Mouse (Mus musculus) lung, embryonic 14.5 days (tissue): ENCODE data around the gene Pth2. TPM values are rescaled to one million over a fixed set of nuclear protein-coding genes. Genes with fewer than 3 reads are reported as not detected.

Source experiments
- ATAC-seq: fragments of 200-750 bp; cut with Nextera tagmentation; 2 replicates; pipeline ENCODE4 v1.8.0; 2017; ENCODE audit warnings: mild to moderate bottlenecking, moderate TSS enrichment, moderate library complexity; ENCODE audit not compliant: insufficient read depth
- DNase-seq: peaks from one replicate; pipeline ENCODE4 v3.0.0-alpha.2; 2015
- H3K27ac ChIP-seq: fragments of 300-500 bp; sonication (generic); 2 replicates; pipeline ENCODE4 v1.5.1; 2014; ENCODE audit warnings: low read depth, mild to moderate bottlenecking, moderate library complexity
- H3K27me3 ChIP-seq: fragments of 300-500 bp; sonication (generic); 2 replicates; pipeline ENCODE4 v1.6.1; 2014; ENCODE audit warnings: low read length, control low read depth; ENCODE audit not compliant: insufficient read depth
- H3K36me3 ChIP-seq: fragments of 300-500 bp; sonication (generic); 2 replicates; pipeline ENCODE4 v1.6.1; 2014; ENCODE audit warnings: control low read depth; ENCODE audit not compliant: insufficient read depth
- H3K4me1 ChIP-seq: fragments of 300-500 bp; sonication (generic); 2 replicates; pipeline ENCODE4 v1.6.1; 2014; ENCODE audit warnings: antibody characterized with exemption, control low read depth; ENCODE audit not compliant: insufficient read depth
- H3K4me2 ChIP-seq: fragments of 300-500 bp; sonication (generic); 2 replicates; pipeline ENCODE4 v1.6.1; 2014; ENCODE audit warnings: mild to moderate bottlenecking
- H3K4me3 ChIP-seq: fragments of 300-500 bp; sonication (generic); 2 replicates; pipeline ENCODE4 v1.5.1; 2014; ENCODE audit warnings: low read depth, low read length
- H3K9ac ChIP-seq: fragments of 300-500 bp; sonication (generic); 2 replicates; pipeline ENCODE4 v1.6.1; 2014
- H3K9me3 ChIP-seq: fragments of 300-500 bp; sonication (generic); 2 replicates; pipeline ENCODE4 v1.6.1; 2016; ENCODE audit warnings: low read depth, low read length, control low read depth
- CTCF ChIP-seq: IDR thresholded peaks from 2 replicates; pipeline ENCODE4 v1.5.1; 2016; ENCODE audit warnings: antibody characterized with exemption, low read depth
- WGBS: fragments of 180-500 bp; shearing (Covaris S2); extraction: QIAGEN DNeasy Blood & Tissue Kit; methylation state at CpG from one replicate; pipeline ENCODE4 v1.1.7; 2014; 5-methylcytosine and 5-hydroxymethylcytosine counted together
- microRNA-seq: library from miRNA; unstranded; fragments of <30 nt; microRNA quantifications from one replicate; pipeline ENCODE4, GENCODE M21; 2016; ENCODE audit warnings: borderline number of aligned reads
- polyA plus RNA-seq: library from polyadenylated mRNA; unstranded; fragments of >200 nt; fragmentation: Nextera tagmentation; extraction: Ambion mirVana; gene quantifications from 2 replicates; pipeline ENCODE4 v1.2.1, GENCODE M21; 2014

Pth2 gene
- polyA plus RNA-seq, 1 experiment from 2014 or later: not detected

GRCm38 (mm10) chr7:45224826-45225225 lies 44.0 kb downstream of the Pth2 start:
- no peaks in the 10 kb centered on the region for H3K27me3 ChIP-seq
- ATAC-seq (no peak), DNase-seq (no peak)
- no peak for TF ChIP-seq CTCF
- no peaks in the 10 kb centered on the region for H3K9me3 ChIP-seq
- WGBS: 87% methylated on average over 7 of the region's 7 CpGs
- no peak overlapping the region for H3K4me2 ChIP-seq
- H3K4me1 ChIP-seq: no peaks in the 10 kb centered on the region
- no peak overlapping the region for H3K4me3 ChIP-seq
- no peak overlapping the region for H3K27ac ChIP-seq
- H3K9ac ChIP-seq: no peak overlapping the region
- peaks cover 98% of the 10 kb centered on the region for H3K36me3 ChIP-seq

GRCm38 (mm10) chr7:45226421-45226820 lies 45.6 kb downstream of the Pth2 start:
- Histone ChIP-seq H3K4me2 (no peak overlapping the region), H3K4me3 (no peak overlapping the region), H3K36me3 (peaks cover 95% of the 10 kb centered on the region), H3K27me3 (no peaks in the 10 kb centered on the region), H3K27ac (no peak overlapping the region), H3K4me1 (no peaks in the 10 kb centered on the region), H3K9me3 (no peaks in the 10 kb centered on the region), H3K9ac (no peak overlapping the region)
- no peak for ATAC-seq
- 96% methylated on average over 5 of the region's 5 CpGs for WGBS
- no peak for TF ChIP-seq CTCF
- no peak for DNase-seq

GRCm38 (mm10) chr7:45228548-45228947 lies 47.8 kb downstream of the Pth2 start:
- ATAC-seq (no peak), DNase-seq (no peak)
- peaks cover 95% of the 10 kb centered on the region for H3K36me3 ChIP-seq
- H3K9me3 ChIP-seq: no peaks in the 10 kb centered on the region
- TF ChIP-seq CTCF: no peak
- H3K27me3 ChIP-seq: no peaks in the 10 kb centered on the region
- no peak overlapping the region for H3K27ac ChIP-seq
- WGBS: 89% methylated on average over 18 of the region's 18 CpGs
- no peaks in the 10 kb centered on the region for H3K4me1 ChIP-seq
- no peak overlapping the region for H3K4me3 ChIP-seq
- no peak overlapping the region for H3K4me2 ChIP-seq
- H3K9ac ChIP-seq: no peak overlapping the region

GRCm38 (mm10) chr7:45229046-45229445 lies 48.3 kb downstream of the Pth2 start:
- no peak overlapping the region for H3K4me2 ChIP-seq
- no peak overlapping the region for H3K27ac ChIP-seq
- 90% methylated on average over 8 of the region's 8 CpGs for WGBS
- peaks cover 95% of the 10 kb centered on the region for H3K36me3 ChIP-seq
- no peak for DNase-seq
- H3K9me3 ChIP-seq: no peaks in the 10 kb centered on the region
- ATAC-seq: no peak
- no peak for TF ChIP-seq CTCF
- H3K9ac ChIP-seq: no peak overlapping the region
- no peaks in the 10 kb centered on the region for H3K4me1 ChIP-seq
- no peak overlapping the region for H3K4me3 ChIP-seq
- H3K27me3 ChIP-seq: no peaks in the 10 kb centered on the region

DNA sequence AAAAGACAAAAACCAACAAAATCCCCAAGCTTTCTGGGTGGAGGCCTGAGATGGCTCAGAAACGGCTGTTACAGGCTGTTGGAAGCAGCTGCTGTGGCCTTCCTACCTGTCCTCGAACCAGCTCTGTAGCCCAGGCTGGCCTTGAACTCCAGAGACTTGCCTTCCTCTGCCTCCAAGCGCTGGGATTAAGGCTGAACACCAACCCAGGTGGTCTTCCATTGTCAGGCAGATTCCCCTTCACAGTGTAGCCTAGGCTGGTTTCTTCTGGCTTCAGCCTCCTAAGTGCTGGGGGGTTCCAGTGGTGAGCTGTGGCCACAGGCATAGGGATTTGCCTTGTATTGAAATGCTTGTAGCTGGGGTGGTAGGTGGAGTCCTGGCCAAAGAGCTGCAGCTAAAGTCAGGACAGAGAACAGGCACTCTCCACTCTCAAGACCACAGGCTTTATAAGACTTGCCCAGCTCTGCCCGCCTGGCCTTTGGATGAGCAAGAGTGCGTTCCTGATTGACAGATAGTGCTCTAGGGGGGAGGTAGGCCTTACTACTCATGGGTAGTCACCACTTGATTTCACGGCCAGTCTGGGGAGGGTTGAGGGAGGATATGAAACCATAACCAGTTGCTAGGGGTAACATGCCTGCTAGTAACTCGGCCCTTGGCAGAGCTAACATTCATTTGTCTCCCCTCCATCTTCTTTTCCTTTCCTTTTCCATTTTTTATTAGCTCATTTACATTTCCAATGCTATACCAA lies 48.8 kb downstream of the Pth2 start:
- no peak for DNase-seq
- no peak overlapping the region for H3K4me2 ChIP-seq
- H3K4me1 ChIP-seq: peaks cover under 1% of the 10 kb centered on the region; the same call in 1 of the 2 replicates
- no peaks in the 10 kb centered on the region for H3K27me3 ChIP-seq
- H3K9me3 ChIP-seq: no peaks in the 10 kb centered on the region
- H3K9ac ChIP-seq: no peak overlapping the region
- TF ChIP-seq CTCF: no peak
- 88% methylated on average over 7 of the region's 7 CpGs for WGBS
- H3K27ac ChIP-seq: no peak overlapping the region
- no peak for ATAC-seq
- H3K36me3 ChIP-seq: peaks cover 91% of the 10 kb centered on the region
- no peak overlapping the region for H3K4me3 ChIP-seq

DNA sequence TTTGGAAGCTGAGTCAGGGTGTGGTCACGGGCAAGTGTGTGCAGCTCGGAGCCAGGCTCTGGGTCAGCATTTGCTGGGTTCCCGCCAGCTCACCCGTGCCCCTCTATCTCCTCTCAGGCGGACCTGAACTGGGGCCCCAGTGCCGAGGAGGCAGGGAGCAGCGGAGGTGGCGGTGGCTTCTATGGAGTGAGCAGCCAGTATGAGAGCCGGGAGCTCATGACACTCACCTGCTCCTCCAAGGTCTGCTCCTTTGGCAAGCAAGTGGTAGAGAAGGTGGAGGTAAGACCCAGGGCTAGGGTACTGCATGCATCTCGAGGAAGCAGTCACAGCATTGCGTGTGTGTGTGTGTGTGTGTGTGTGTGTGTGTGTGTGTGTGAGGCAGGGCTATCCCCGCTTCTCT lies 50.4 kb downstream of the Pth2 start:
- H3K36me3 ChIP-seq: peaks cover 75% of the 10 kb centered on the region

More for the DNA sequence above, 50.4 kb downstream of the Pth2 start:
- H3K4me1 ChIP-seq: peaks cover 3% of the 10 kb centered on the region; the same call in 1 of the 2 replicates
- no peak overlapping the region for H3K27ac ChIP-seq
- 84% methylated on average over 12 of the region's 12 CpGs for WGBS
- TF ChIP-seq CTCF: no peak
- H3K4me3 ChIP-seq: no peak overlapping the region
- H3K27me3 ChIP-seq: no peaks in the 10 kb centered on the region
- no peaks in the 10 kb centered on the region for H3K9me3 ChIP-seq
- no peak overlapping the region for H3K9ac ChIP-seq
- ATAC-seq: no peak
- H3K4me2 ChIP-seq: no peak overlapping the region
- DNase-seq: no peak

Small RNA genes within 50 kb of the gene (microRNA-seq; reads per million reads assigned to microRNA genes)
- not detected for gene Mir7055

Other genes starting within 250 kb of the Pth2 start
- gene Tsks, start 237.8 kb upstream of the Pth2 start, polyA plus RNA-seq: 0.11 and 0.14 TPM in 2 replicates
- gene Cpt1c, start 206.1 kb upstream of the Pth2 start, polyA plus RNA-seq: 14.9 and 15.5 TPM in 2 replicates
- gene Prmt1, start 194.4 kb upstream of the Pth2 start, polyA plus RNA-seq: 228 and 238 TPM in 2 replicates
- 78.7 and 83.0 TPM in 2 replicates for gene Irf3, start 183.3 kb upstream of the Pth2 start, polyA plus RNA-seq
- 69.9 and 76.9 TPM in 2 replicates for gene Bcl2l12, start 182.3 kb upstream of the Pth2 start, polyA plus RNA-seq
- 45.9 and 53.6 TPM in 2 replicates for gene Scaf1, start 164.6 kb upstream of the Pth2 start, polyA plus RNA-seq
- gene Rras, start 163.0 kb upstream of the Pth2 start, polyA plus RNA-seq: 46.2 and 46.5 TPM in 2 replicates
- 14.2 and 16.2 TPM in 2 replicates for gene Prr12, start 128.1 kb upstream of the Pth2 start, polyA plus RNA-seq
- 68.6 and 71.9 TPM in 2 replicates for gene Nosip, start 118.6 kb upstream of the Pth2 start, polyA plus RNA-seq
- gene Prrg2, start 118.3 kb upstream of the Pth2 start, polyA plus RNA-seq: 18.1 and 19.2 TPM in 2 replicates
- gene Rcn3, start 88.8 kb upstream of the Pth2 start, polyA plus RNA-seq: 344 and 360 TPM in 2 replicates
- 56.4 and 57.0 TPM in 2 replicates for gene Fcgrt, start 77.1 kb upstream of the Pth2 start, polyA plus RNA-seq
- 1,873 and 1,878 TPM in 2 replicates for gene Rps11, start 56.6 kb upstream of the Pth2 start, polyA plus RNA-seq
- 1,527 and 1,587 TPM in 2 replicates for gene Rpl13a, start 52.2 kb upstream of the Pth2 start, polyA plus RNA-seq
- gene Gm45713, start 44.8 kb upstream of the Pth2 start, polyA plus RNA-seq: 1.2 and 1.4 TPM in 2 replicates
- 0.72 and 1.1 TPM in 2 replicates for gene Flt3l, start 44.6 kb upstream of the Pth2 start, polyA plus RNA-seq
- 110 and 112 TPM in 2 replicates for gene Pih1d1, start 26.7 kb upstream of the Pth2 start, polyA plus RNA-seq
- gene Aldh16a1, start 26.4 kb upstream of the Pth2 start, polyA plus RNA-seq: 52.1 and 52.9 TPM in 2 replicates
- gene Slc17a7, start 17.0 kb upstream of the Pth2 start, polyA plus RNA-seq: 0.09 and 0.97 TPM in 2 replicates
- gene Gfy, start 1.4 kb upstream of the Pth2 start, polyA plus RNA-seq: not detected in 2 replicates
- 0.19 and 0.38 TPM in 2 replicates for gene Ccdc155, start 23.9 kb downstream of the Pth2 start, polyA plus RNA-seq
- 0.45 TPM in 1 of 2 replicates, not detected in the other for gene Dkkl1, start 31.2 kb downstream of the Pth2 start, polyA plus RNA-seq
- gene Tead2, start 34.8 kb downstream of the Pth2 start, polyA plus RNA-seq: 204 and 222 TPM in 2 replicates
- gene Cd37, start 58.1 kb downstream of the Pth2 start, polyA plus RNA-seq: 2.1 and 2.9 TPM in 2 replicates
- not detected in 2 replicates for gene Slc6a16, start 60.1 kb downstream of the Pth2 start, polyA plus RNA-seq
- not detected in 2 replicates for gene Slc6a21, start 96.5 kb downstream of the Pth2 start, polyA plus RNA-seq
- 11.4 and 15.7 TPM in 2 replicates for gene Trpm4, start 152.8 kb downstream of the Pth2 start, polyA plus RNA-seq
- gene Hrc, start 154.3 kb downstream of the Pth2 start, polyA plus RNA-seq: 0.58 and 1.2 TPM in 2 replicates
- 3.1 and 3.2 TPM in 2 replicates for gene Ppfia3, start 186.0 kb downstream of the Pth2 start, polyA plus RNA-seq
- gene Lin7b, start 189.6 kb downstream of the Pth2 start, polyA plus RNA-seq: 0.30 and 0.87 TPM in 2 replicates
- 74.0 and 88.2 TPM in 2 replicates for gene Snrnp70, start 214.7 kb downstream of the Pth2 start, polyA plus RNA-seq
- gene Kcna7, start 224.7 kb downstream of the Pth2 start, polyA plus RNA-seq: 0.08 TPM in 1 of 2 replicates, not detected in the other
- gene Ntf5, start 232.7 kb downstream of the Pth2 start, polyA plus RNA-seq: 1.9 and 2.2 TPM in 2 replicates
- gene Lhb, start 239.8 kb downstream of the Pth2 start, polyA plus RNA-seq: not detected in 2 replicates